Mouse (Mus musculus): ENCODE data around the gene Tubgcp6. TPM values are rescaled to one million over a fixed set of nuclear protein-coding genes. Genes with fewer than 3 reads are reported as not detected.

The Tubgcp6 gene
- polyA plus RNA-seq, 1 experiment from 2014 or later = 15.4 TPM

Small RNA genes within 50 kb of the gene (microRNA-seq; reads per million reads assigned to microRNA genes)
- not detected for gene Mir7118

Other genes starting within 250 kb of the Tubgcp6 start
- gene Ttll8, start 168.7 kb downstream of the Tubgcp6 start, polyA plus RNA-seq (2016; fragmentation: Nextera tagmentation; extraction: Ambion mirVana) = not detected in 2 replicates
- gene Mlc1, start 144.1 kb downstream of the Tubgcp6 start, polyA plus RNA-seq (2016; fragmentation: Nextera tagmentation; extraction: Ambion mirVana) = not detected in 2 replicates
- gene Mov10l1, start 140.2 kb downstream of the Tubgcp6 start, polyA plus RNA-seq (2016; fragmentation: Nextera tagmentation; extraction: Ambion mirVana) = 45.0 and 85.0 TPM in 2 replicates
- gene Panx2, start 63.4 kb downstream of the Tubgcp6 start, polyA plus RNA-seq (2016; fragmentation: Nextera tagmentation; extraction: Ambion mirVana) = 1.8 and 1.9 TPM in 2 replicates
- 63.0 and 67.6 TPM in 2 replicates for gene Trabd, start 48.0 kb downstream of the Tubgcp6 start, polyA plus RNA-seq (2016; fragmentation: Nextera tagmentation; extraction: Ambion mirVana)
- gene Selenoo, start 34.0 kb downstream of the Tubgcp6 start, polyA plus RNA-seq (2016; fragmentation: Nextera tagmentation; extraction: Ambion mirVana) = 9.5 and 11.8 TPM in 2 replicates
- gene Hdac10, start 5.6 kb upstream of the Tubgcp6 start, polyA plus RNA-seq (2016; fragmentation: Nextera tagmentation; extraction: Ambion mirVana) = 18.5 and 19.0 TPM in 2 replicates
- 25.4 and 26.4 TPM in 2 replicates for gene Mapk12, start 17.6 kb upstream of the Tubgcp6 start, polyA plus RNA-seq (2016; fragmentation: Nextera tagmentation; extraction: Ambion mirVana)
- gene Mapk11, start 26.5 kb upstream of the Tubgcp6 start, polyA plus RNA-seq (2016; fragmentation: Nextera tagmentation; extraction: Ambion mirVana) = 4.2 and 4.8 TPM in 2 replicates
- gene Plxnb2, start 57.7 kb upstream of the Tubgcp6 start, polyA plus RNA-seq (2016; fragmentation: Nextera tagmentation; extraction: Ambion mirVana) = 106 and 117 TPM in 2 replicates
- 23.1 and 23.5 TPM in 2 replicates for gene Dennd6b, start 73.4 kb upstream of the Tubgcp6 start, polyA plus RNA-seq (2016; fragmentation: Nextera tagmentation; extraction: Ambion mirVana)
- 12.4 and 23.5 TPM in 2 replicates for gene Ppp6r2, start 88.4 kb upstream of the Tubgcp6 start, polyA plus RNA-seq (2016; fragmentation: Nextera tagmentation; extraction: Ambion mirVana)
- 53.3 and 57.2 TPM in 2 replicates for gene Sbf1, start 192.2 kb upstream of the Tubgcp6 start, polyA plus RNA-seq (2016; fragmentation: Nextera tagmentation; extraction: Ambion mirVana)
- gene Adm2, start 199.6 kb upstream of the Tubgcp6 start, polyA plus RNA-seq (2016; fragmentation: Nextera tagmentation; extraction: Ambion mirVana) = 0.39 and 0.65 TPM in 2 replicates
- gene Miox, start 211.3 kb upstream of the Tubgcp6 start, polyA plus RNA-seq (2016; fragmentation: Nextera tagmentation; extraction: Ambion mirVana) = not detected in 2 replicates
- gene Lmf2, start 232.5 kb upstream of the Tubgcp6 start, polyA plus RNA-seq (2016; fragmentation: Nextera tagmentation; extraction: Ambion mirVana) = 51.5 and 55.2 TPM in 2 replicates
- 137 and 150 TPM in 2 replicates for gene Ncaph2, start 232.6 kb upstream of the Tubgcp6 start, polyA plus RNA-seq (2016; fragmentation: Nextera tagmentation; extraction: Ambion mirVana)

Data from heart, embryonic 10.5 days (tissue).